Mouse (Mus musculus): ENCODE measurements around the gene Ryr2.

GRCm38 (mm10) chr13:11782411-11783155 lies 324.2 kb downstream of the Ryr2 start:
- TF ChIP-seq CTCF (IDR thresholded peaks at IDR 0.05; ENCODE audit: control insufficient read depth, insufficient read depth, insufficient replicate concordance, low read depth, low read length) (no peak), POLR2A (IDR thresholded peaks at IDR 0.05; ENCODE audit: control insufficient read depth, low read depth, low read length) (no peak)
